ENCODE assay signal across 10 mouse cellular contexts in genomic region chr5:35669747-35670411, GRCm38 (mm10). TPM values are rescaled to one million over a fixed set of nuclear protein-coding genes. Genes with fewer than 3 reads are reported as not detected.
DNase-seq lines count a peak whose midpoint lies in the region; ATAC-seq lines count a peak whose summit lies in the region.
"Had no signal": no experiment of that assay in that cellular context is flagged by ENCODE, and none has a peak within 500 bp of the region (broad histone marks: within the 10 kb centered on the region; RNA-seq: fewer than 3 reads in every experiment).

No protein-coding gene starts in this region.

- no peaks in the 10 kb centered on the region; the same call in 1 of the 2 replicates for H3K27me3 ChIP-seq in heart, embryonic 13.5 days (replicated peaks)
- H3K27me3 ChIP-seq in limb, embryonic 10.5 days (ENCODE audit: low read depth, poor library complexity, severe bottlenecking), result no peaks in the 10 kb centered on the region

- no peak overlapping the region for H3K4me3 ChIP-seq in heart, embryonic 13.5 days
- peak overlapping the region; percentile 19; the same call in 1 of the 2 replicates for H3K4me3 ChIP-seq in limb, embryonic 10.5 days

- H3K9me3 ChIP-seq in heart, embryonic 13.5 days, result no peaks in the 10 kb centered on the region
- H3K9me3 ChIP-seq in limb, embryonic 10.5 days (replicated peaks), result no peaks in the 10 kb centered on the region

- H3K36me3 ChIP-seq in heart, embryonic 13.5 days, result no peaks in the 10 kb centered on the region
- H3K36me3 ChIP-seq in limb, embryonic 10.5 days, result no peaks in the 10 kb centered on the region

- peak overlapping the region; percentile 12; the same call in 1 of the 2 replicates for H3K9ac ChIP-seq in heart, embryonic 13.5 days

- peaks cover 58% of the 10 kb centered on the region for H3K4me1 ChIP-seq in heart, embryonic 13.5 days
- H3K4me1 ChIP-seq in limb, embryonic 10.5 days, result peaks cover 66% of the 10 kb centered on the region

- WGBS in heart, embryonic 13.5 days, result 24% methylated on average over 11 of the region's 11 CpGs
- WGBS in limb, embryonic 10.5 days, result 15% methylated on average over 11 of the region's 11 CpGs

- ATAC-seq in heart, embryonic 13.5 days (ENCODE audit: extremely low read depth, insufficient number of reproducible peaks, low FRiP score, low TSS enrichment), result no peak
- no peak for ATAC-seq in erythroblast, adult 5-6 weeks (replicated peaks; ENCODE audit: low FRiP score, poor library complexity, severe bottlenecking)

- H3K27ac ChIP-seq in heart, embryonic 13.5 days (replicated peaks), result no peak overlapping the region
- H3K27ac ChIP-seq in limb, embryonic 10.5 days, result peak overlapping the region; percentile 81

- intact Hi-C loops in heart, postnatal 14 days (cut with DNase I), result no loop called here

- no peak for DNase-seq in heart, postnatal 14 days
- DNase-seq in retina, postnatal 1 day, result peak; percentile 49
- DNase-seq in retina, embryonic 14.5 days (ENCODE audit: low spot score), result no peak
- peak; percentile 64 for DNase-seq in limb, embryonic 10.5 days (ENCODE audit: low spot score)
- no peak for DNase-seq in thymus, postnatal 10 days (ENCODE audit: low spot score in 2 of 2)
- no peak for DNase-seq in gastrocnemius, postnatal 25 days
- DNase-seq: adrenal gland, adult 8-10 months had no signal

- no peak overlapping the region for H3K4me2 ChIP-seq in heart, embryonic 13.5 days

RNA-seq across cellular contexts. Expression of gene Htra3, which starts 9.7 kb away (rescaled TPM):
- 6.3 and 7.2 TPM in 2 replicates for polyA plus RNA-seq in heart, embryonic 13.5 days (2015; fragmentation: Nextera tagmentation; extraction: Ambion mirVana)
- total RNA-seq in heart, postnatal 14 days (2021), result 100 to 1,000 TPM; 108 to 149 TPM
- 0.51 and 0.62 TPM in 2 replicates for polyA plus RNA-seq in limb, embryonic 10.5 days (2016; fragmentation: Nextera tagmentation; extraction: Ambion mirVana)
- total RNA-seq in erythroblast, adult 5-6 weeks (2015; ENCODE audit: low replicate concordance), result not detected in 2 replicates
- total RNA-seq in erythroblast, adult 5-6 weeks (2017; ENCODE audit: low replicate concordance), result not detected in 2 replicates
- 10 to 100 TPM; 37.4 to 46.7 TPM for total RNA-seq in gastrocnemius, postnatal 25 days (2021)
- total RNA-seq: CH12.LX had no signal

Comparison
In these comparisons a context has a peak if more than half of its experiments do, and no peak if none do; other contexts are left out.
1. DNase-seq: peak in retina, postnatal 1 day (single experiment) and limb, embryonic 10.5 days (single experiment); none in heart, postnatal 14 days (0 of 2), retina, embryonic 14.5 days (single experiment), thymus, postnatal 10 days (0 of 2) and gastrocnemius, postnatal 25 days (single experiment).
2. RNA of gene Htra3, which starts 9.7 kb away (total RNA-seq): 108 to 149 TPM in heart, postnatal 14 days and 37.4 to 46.7 TPM in gastrocnemius, postnatal 25 days; not detected in erythroblast, adult 5-6 weeks; every median in the first group is over 10 times any median in the second.